16 mouse cellular contexts compared by ENCODE assay signal in the genomic region with DNA sequence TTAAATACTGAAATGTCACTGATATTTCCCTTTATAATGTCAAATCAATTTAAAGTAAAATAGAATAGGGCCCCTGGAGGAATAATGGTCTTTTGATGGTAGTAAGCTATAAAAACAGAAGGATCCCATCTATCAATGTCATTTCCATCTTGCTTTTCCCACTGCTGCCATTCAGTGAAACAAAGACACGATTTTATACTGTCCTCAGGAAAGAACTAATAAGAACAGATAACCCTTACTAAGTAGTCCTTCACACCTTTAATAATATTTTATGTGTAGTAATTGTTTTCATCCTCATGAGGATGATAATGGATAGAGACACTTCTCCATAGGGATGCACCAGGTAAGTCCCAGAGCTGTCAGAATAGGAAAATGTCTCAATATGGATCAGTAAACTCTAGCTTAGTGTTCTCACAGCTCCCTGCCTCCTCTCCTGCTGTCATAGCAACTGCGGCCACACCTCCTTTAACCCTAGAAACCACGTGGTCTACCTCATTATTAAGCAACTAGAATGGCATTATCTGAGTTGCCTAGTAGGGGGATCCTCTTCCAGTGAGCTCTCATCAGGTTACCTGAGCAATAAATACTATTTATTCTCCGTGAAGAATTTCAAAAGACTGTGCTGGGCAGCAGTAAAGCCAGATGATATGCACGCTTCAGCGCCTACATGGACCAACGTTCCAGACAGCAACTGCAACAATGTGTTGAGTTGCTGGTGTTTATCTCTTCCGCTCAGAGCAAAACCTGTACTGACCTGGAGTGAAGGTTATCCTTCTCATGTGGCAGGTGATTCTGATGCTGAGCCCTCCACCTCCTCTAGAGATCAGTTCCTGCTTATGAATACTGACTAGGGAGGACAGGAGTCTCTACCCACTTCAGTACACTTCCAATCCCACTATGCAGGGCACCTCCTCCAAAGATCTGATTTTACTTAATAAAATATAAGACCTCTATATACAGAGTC.
DNase-seq lines count a peak whose midpoint lies in the region; ATAC-seq and TF ChIP-seq lines count a peak whose summit lies in the region.
"Had no signal": no experiment of that assay in that cellular context is flagged by ENCODE, and none has a peak within 500 bp of the region (broad histone marks: within the 10 kb centered on the region; RNA-seq: fewer than 3 reads in every experiment).

No protein-coding gene starts in this region.

- no peak overlapping the region for H3K9ac ChIP-seq in midbrain, embryonic 11.5 days (ENCODE audit: low read length)
- no peak overlapping the region for H3K9ac ChIP-seq in forebrain, postnatal 0 days
- no peak overlapping the region for H3K9ac ChIP-seq in midbrain, embryonic 12.5 days (replicated peaks)
- H3K9ac ChIP-seq: heart, embryonic 15.5 days; liver, embryonic 15.5 days had no signal

- peak; percentile 67; the same call in 1 of the 2 replicates for ATAC-seq in midbrain, embryonic 11.5 days (ENCODE audit: low FRiP score)
- ATAC-seq in forebrain, postnatal 0 days = peak; percentile 71
- peak; percentile 66 for ATAC-seq in midbrain, embryonic 12.5 days (ENCODE audit: low FRiP score, low read depth)
- ATAC-seq: CD4-positive, CD25-positive, alpha-beta regulatory T cell, adult 4 months; intestine, postnatal 0 days had no signal

- TF ChIP-seq CTCF in forebrain, postnatal 0 days (IDR thresholded peaks at IDR 0.05; ENCODE audit: low read depth) = no peak

- DNase-seq in midbrain, embryonic 11.5 days (ENCODE audit: low spot score, missing footprints) = no peak
- no peak for DNase-seq in midbrain, embryonic 10.5 days (ENCODE audit: low spot score)
- DNase-seq in forebrain, postnatal 0 days = no peak
- DNase-seq in natural killer cell, adult 2 months (ENCODE audit: low spot score in 2 of 2) = no peak
- DNase-seq in adrenal gland, adult 18-20 months (ENCODE audit: low spot score in 2 of 2) = no peak
- DNase-seq in right cerebral cortex, postnatal 25 days = no peak
- DNase-seq: adrenal gland, postnatal 10 days; cerebellum, adult 8-10 months; gastrocnemius, postnatal 10 days; layer of hippocampus, adult 9-11 months had no signal

- H3K36me3 ChIP-seq in midbrain, embryonic 11.5 days (ENCODE audit: control insufficient read depth, insufficient read depth, low read length) = no peaks in the 10 kb centered on the region
- H3K36me3 ChIP-seq in midbrain, embryonic 10.5 days = no peaks in the 10 kb centered on the region
- H3K36me3 ChIP-seq in forebrain, postnatal 0 days (ENCODE audit: insufficient read depth) = no peaks in the 10 kb centered on the region
- no peaks in the 10 kb centered on the region for H3K36me3 ChIP-seq in midbrain, embryonic 12.5 days
- H3K36me3 ChIP-seq: heart, embryonic 15.5 days; limb, embryonic 10.5 days; liver, embryonic 15.5 days had no signal

- H3K9me3 ChIP-seq in midbrain, embryonic 11.5 days (ENCODE audit: control insufficient read depth, low read length) = no peaks in the 10 kb centered on the region
- no peaks in the 10 kb centered on the region for H3K9me3 ChIP-seq in midbrain, embryonic 10.5 days (replicated peaks)
- H3K9me3 ChIP-seq in forebrain, postnatal 0 days (ENCODE audit: low read length) = no peaks in the 10 kb centered on the region
- no peaks in the 10 kb centered on the region for H3K9me3 ChIP-seq in midbrain, embryonic 12.5 days
- H3K9me3 ChIP-seq: heart, embryonic 15.5 days; limb, embryonic 10.5 days; liver, embryonic 15.5 days had no signal

- H3K4me2 ChIP-seq in midbrain, embryonic 11.5 days = no peak overlapping the region
- H3K4me2 ChIP-seq in forebrain, postnatal 0 days (ENCODE audit: low read depth) = no peak overlapping the region
- H3K4me2 ChIP-seq in midbrain, embryonic 12.5 days (replicated peaks) = no peak overlapping the region
- H3K4me2 ChIP-seq: heart, embryonic 15.5 days; liver, embryonic 15.5 days had no signal

- H3K4me3 ChIP-seq in midbrain, embryonic 11.5 days (ENCODE audit: low read depth, low read length) = no peak overlapping the region
- no peak overlapping the region for H3K4me3 ChIP-seq in midbrain, embryonic 10.5 days
- no peak overlapping the region for H3K4me3 ChIP-seq in forebrain, postnatal 0 days (ENCODE audit: low read depth, low read length)
- no peak overlapping the region for H3K4me3 ChIP-seq in midbrain, embryonic 12.5 days
- H3K4me3 ChIP-seq: heart, embryonic 15.5 days; limb, embryonic 10.5 days; liver, embryonic 15.5 days had no signal

- 43% methylated on average over 8 of the region's 8 CpGs for WGBS in midbrain, embryonic 11.5 days
- WGBS in midbrain, embryonic 10.5 days = 50% methylated on average over 8 of the region's 8 CpGs
- 44% methylated on average over 8 of the region's 8 CpGs for WGBS in forebrain, postnatal 0 days
- 46% methylated on average over 8 of the region's 8 CpGs for WGBS in midbrain, embryonic 12.5 days

- H3K4me1 ChIP-seq in midbrain, embryonic 11.5 days (ENCODE audit: control insufficient read depth, insufficient read depth, low read length) = no peaks in the 10 kb centered on the region
- H3K4me1 ChIP-seq in midbrain, embryonic 10.5 days = peaks cover 15% of the 10 kb centered on the region
- H3K4me1 ChIP-seq in forebrain, postnatal 0 days (ENCODE audit: insufficient read depth) = no peaks in the 10 kb centered on the region
- peaks cover 6% of the 10 kb centered on the region for H3K4me1 ChIP-seq in midbrain, embryonic 12.5 days
- H3K4me1 ChIP-seq: heart, embryonic 15.5 days; liver, embryonic 15.5 days had no signal

- no peak overlapping the region for H3K27ac ChIP-seq in midbrain, embryonic 11.5 days (ENCODE audit: low read depth, low read length)
- no peak overlapping the region for H3K27ac ChIP-seq in midbrain, embryonic 10.5 days (replicated peaks)
- no peak overlapping the region for H3K27ac ChIP-seq in forebrain, postnatal 0 days (ENCODE audit: low read depth, low read length)
- H3K27ac ChIP-seq in midbrain, embryonic 12.5 days (replicated peaks) = no peak overlapping the region; the same call in 1 of the 2 replicates
- H3K27ac ChIP-seq: heart, embryonic 15.5 days; limb, embryonic 10.5 days; liver, embryonic 15.5 days had no signal

- H3K27me3 ChIP-seq in midbrain, embryonic 11.5 days (ENCODE audit: control insufficient read depth, insufficient read depth, low read length) = no peaks in the 10 kb centered on the region
- H3K27me3 ChIP-seq in midbrain, embryonic 10.5 days (ENCODE audit: low read depth, poor library complexity, severe bottlenecking) = no peaks in the 10 kb centered on the region
- H3K27me3 ChIP-seq in forebrain, postnatal 0 days (ENCODE audit: insufficient read depth, low read length) = no peaks in the 10 kb centered on the region
- H3K27me3 ChIP-seq in midbrain, embryonic 12.5 days = no peaks in the 10 kb centered on the region
- H3K27me3 ChIP-seq: heart, embryonic 15.5 days; liver, embryonic 15.5 days had no signal
